Mouse (Mus musculus) small intestine, adult 2 months (tissue): ENCODE measurements around the gene Trpm1. TPM values are rescaled to one million over a fixed set of nuclear protein-coding genes. Genes with fewer than 3 reads are reported as not detected.

Source experiments
- H3K27ac ChIP-seq: fragments of 200-500 bp; 2 replicates; pipeline ENCODE4 v1.5.1; 2012; ENCODE audit warnings: low read depth, low read length, control low read depth, inconsistent platforms; ENCODE audit not compliant: insufficient read depth
- H3K27me3 ChIP-seq: fragments of 200-500 bp; 2 replicates; pipeline ENCODE4 v1.6.1; 2012; ENCODE audit warnings: mild to moderate bottlenecking, moderate library complexity, low read length, inconsistent platforms; ENCODE audit not compliant: control insufficient read depth, insufficient read depth
- H3K36me3 ChIP-seq: fragments of 200-500 bp; 2 replicates; pipeline ENCODE4 v1.6.1; 2012; ENCODE audit warnings: mild to moderate bottlenecking, low read length, control low read depth, inconsistent platforms; ENCODE audit not compliant: control insufficient read depth, insufficient read depth
- H3K4me1 ChIP-seq: fragments of 200-500 bp; 2 replicates; pipeline ENCODE4 v1.6.1; 2012; ENCODE audit warnings: low read length, inconsistent platforms, mixed read lengths; ENCODE audit not compliant: control insufficient read depth, insufficient read depth, insufficient read length
- H3K4me3 ChIP-seq: fragments of 200-500 bp; 2 replicates; pipeline ENCODE4 v1.5.1; 2012; ENCODE audit warnings: low read depth, mild to moderate bottlenecking, control low read depth, inconsistent platforms, low read length, moderate library complexity
- CTCF ChIP-seq: fragments of 200-500 bp; IDR thresholded peaks from 2 replicates; pipeline ENCODE4 v1.5.1; 2012; ENCODE audit warnings: low read depth, mild to moderate bottlenecking, control low read depth, inconsistent platforms, low read length, moderate library complexity, mixed read lengths; ENCODE audit not compliant: insufficient replicate concordance, insufficient read length; ENCODE audit errors: extremely low read depth
- POLR2A ChIP-seq: fragments of 200-500 bp; IDR thresholded peaks from 2 replicates; pipeline ENCODE4 v1.6.1; 2012; ENCODE audit warnings: low read depth, mild to moderate bottlenecking, control low read depth, inconsistent platforms, low read length, moderate library complexity
- whole genome bisulfite sequencing: fragments of 180-500 bp; shearing (Covaris S2); methylation state at CpG from one replicate; pipeline ENCODE4 v1.1.7; 2018; 5-methylcytosine and 5-hydroxymethylcytosine counted together
- polyA plus RNA-seq: library from polyadenylated mRNA; depleted of rRNA; stranded (reverse); fragments of >200 nt; gene quantifications from 2 replicates; pipeline ENCODE4 v1.2.3, GENCODE M21; 2012

The Trpm1 gene
- polyA plus RNA-seq, 1 experiment = 0.05 TPM

- TF ChIP-seq POLR2A = no peak
- TF ChIP-seq CTCF = no peak
- H3K4me1 ChIP-seq = no peaks in the 10 kb centered on the region
- H3K27me3 ChIP-seq = no peaks in the 10 kb centered on the region
- no peaks in the 10 kb centered on the region for H3K36me3 ChIP-seq
- WGBS = 83% methylated on average over 4 of the region's 4 CpGs
- no peak overlapping the region for H3K4me3 ChIP-seq
- H3K27ac ChIP-seq = no peak overlapping the region
These were observed 121.9 kb downstream of the Trpm1 start for GRCm38 (mm10) chr7:64275518-64275917.

DNA sequence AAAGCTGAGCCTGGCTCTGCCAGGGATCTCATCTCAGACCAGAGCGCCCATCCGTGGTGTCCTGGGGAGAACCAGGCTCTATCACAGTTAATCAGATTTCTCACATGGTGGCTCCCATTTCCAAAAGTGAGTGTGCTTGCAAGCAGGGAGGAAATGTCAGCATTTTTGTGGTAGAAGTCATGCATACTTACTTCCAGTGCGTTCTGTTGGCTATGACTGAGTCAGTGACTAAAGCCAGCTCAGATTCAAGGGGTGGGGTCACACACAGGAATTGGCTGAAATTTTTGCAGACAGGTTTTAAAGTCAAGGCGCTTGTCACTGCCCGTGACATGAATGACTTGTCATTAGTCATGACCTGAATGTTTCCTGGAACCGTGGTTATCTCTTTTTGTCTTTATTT, 123.3 kb downstream of the Trpm1 start:
- Histone ChIP-seq H3K36me3 (no peaks in the 10 kb centered on the region), H3K4me3 (no peak overlapping the region), H3K27ac (no peak overlapping the region), H3K27me3 (0 out of 2 replicates have a peak, but pooled peaks cover 2% of the 10 kb centered on the region), H3K4me1 (no peaks in the 10 kb centered on the region)
- 40% methylated on average over 6 of the region's 6 CpGs for WGBS
- no peak for TF ChIP-seq CTCF
- TF ChIP-seq POLR2A = no peak

DNA sequence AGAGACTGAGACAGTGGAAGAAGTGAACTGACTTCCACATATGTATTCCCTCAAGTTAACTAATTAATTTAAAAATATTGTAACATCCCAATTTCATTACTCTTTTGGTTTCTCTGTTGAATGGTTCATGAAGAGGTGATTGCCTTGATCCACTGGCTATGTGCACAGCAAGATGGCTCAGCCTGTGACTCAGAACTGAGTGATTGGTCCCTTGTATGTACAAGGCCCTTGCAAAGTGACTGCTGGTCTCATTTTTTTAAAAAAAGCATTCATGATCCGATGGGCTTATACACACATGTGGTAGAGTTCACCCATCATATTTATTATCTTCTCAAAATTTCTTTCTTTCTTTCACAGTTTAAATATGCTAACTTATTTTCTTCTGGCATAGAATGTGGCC, 124.9 kb downstream of the Trpm1 start:
- 81% methylated on average over 1 of the region's 1 CpGs for WGBS

GRCm38 (mm10) chr7:64279548-64279947, 125.9 kb downstream of the Trpm1 start:
- Histone ChIP-seq H3K36me3 (no peaks in the 10 kb centered on the region), H3K4me3 (no peak overlapping the region), H3K4me1 (no peaks in the 10 kb centered on the region), H3K27ac (no peak overlapping the region), H3K27me3 (peaks cover 2% of the 10 kb centered on the region; the same call in 1 of the 2 replicates)
- WGBS = 71% methylated on average over 3 of the region's 3 CpGs
- no peak for TF ChIP-seq POLR2A
- TF ChIP-seq CTCF = no peak

More for the DNA sequence above, 124.9 kb downstream of the Trpm1 start:
- Histone ChIP-seq H3K36me3 (no peaks in the 10 kb centered on the region), H3K27ac (no peak overlapping the region), H3K4me3 (no peak overlapping the region), H3K4me1 (no peaks in the 10 kb centered on the region), H3K27me3 (peaks cover 2% of the 10 kb centered on the region; the same call in 1 of the 2 replicates)
- no peak for TF ChIP-seq CTCF
- TF ChIP-seq POLR2A = no peak

GRCm38 (mm10) chr7:64286566-64286965, 132.9 kb downstream of the Trpm1 start:
- Histone ChIP-seq H3K4me3 (no peak overlapping the region), H3K27me3 (peaks cover 1% of the 10 kb centered on the region; the same call in 1 of the 2 replicates), H3K27ac (no peak overlapping the region), H3K4me1 (no peaks in the 10 kb centered on the region; the same call in 1 of the 2 replicates), H3K36me3 (no peaks in the 10 kb centered on the region)
- TF ChIP-seq CTCF (no peak), POLR2A (no peak)

DNA sequence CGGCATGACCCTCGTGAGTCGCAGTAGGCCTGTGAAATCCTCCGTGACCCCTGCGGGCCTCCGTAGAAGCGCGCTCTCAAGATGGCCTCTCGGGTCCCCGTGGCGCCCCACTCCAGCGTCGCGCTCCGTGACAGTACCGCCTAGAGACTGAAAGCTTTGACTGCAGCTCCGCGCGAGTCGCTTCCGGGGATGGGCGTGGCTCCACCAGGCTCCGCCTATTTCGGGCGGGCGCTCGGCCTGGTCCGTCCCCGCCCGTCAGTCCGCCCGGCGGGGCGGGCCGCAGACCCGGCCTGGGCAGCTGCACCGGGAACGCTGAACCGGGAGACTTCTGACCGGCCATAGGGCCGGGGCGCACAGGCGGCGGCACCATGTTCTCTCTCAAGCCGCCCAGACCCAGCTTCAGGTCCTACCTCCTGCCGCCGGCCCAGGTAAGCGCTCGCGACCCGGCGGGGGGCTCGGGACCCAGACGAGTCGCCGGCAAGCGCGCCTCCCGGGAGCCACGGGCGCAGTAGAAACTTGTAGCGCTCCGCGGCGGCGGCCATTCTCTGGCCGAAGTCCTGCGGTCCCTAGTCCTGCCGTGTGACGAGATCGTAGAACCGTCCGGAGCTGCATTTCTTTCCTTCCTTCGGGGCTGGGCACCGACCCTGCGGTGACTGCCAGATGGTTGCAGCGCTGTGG, 133.9 kb downstream of the Trpm1 start, which contains the start of gene Mtmr10:
Gene Mtmr10 (plus strand): TSS at position 240 of the 678 bp plus-strand sequence.
- under 1% methylated on average over 77 of the region's 77 CpGs for WGBS
- TF ChIP-seq CTCF (no peak), POLR2A (peak; percentile 93)
- Histone ChIP-seq H3K27me3 (no peaks in the 10 kb centered on the region; the same call in 1 of the 2 replicates), H3K4me1 (no peaks in the 10 kb centered on the region; the same call in 1 of the 2 replicates), H3K36me3 (0 out of 2 replicates have a peak, but pooled peaks cover 1% of the 10 kb centered on the region), H3K27ac (peak within 1 kb of the TSS; percentile 64), H3K4me3 (peak within 1 kb of the TSS; percentile 98)

- Histone ChIP-seq H3K27me3 (no peaks in the 10 kb centered on the region), H3K36me3 (peaks cover 3% of the 10 kb centered on the region; the same call in 1 of the 2 replicates), H3K4me1 (no peaks in the 10 kb centered on the region; the same call in 1 of the 2 replicates), H3K4me3 (no peak overlapping the region), H3K27ac (no peak overlapping the region)
- no peak for TF ChIP-seq CTCF
- no peak for TF ChIP-seq POLR2A
- WGBS = 82% methylated on average over 7 of the region's 7 CpGs
These were observed 135.8 kb downstream of the Trpm1 start for GRCm38 (mm10) chr7:64289416-64289815.
